Mouse (Mus musculus): ENCODE results near the gene E2f3. TPM values are rescaled to one million over a fixed set of nuclear protein-coding genes. Genes with fewer than 3 reads are reported as not detected.

E2f3 gene
- polyA plus RNA-seq, 1 experiment from 2014 or later, result 19.0 TPM

DNA sequence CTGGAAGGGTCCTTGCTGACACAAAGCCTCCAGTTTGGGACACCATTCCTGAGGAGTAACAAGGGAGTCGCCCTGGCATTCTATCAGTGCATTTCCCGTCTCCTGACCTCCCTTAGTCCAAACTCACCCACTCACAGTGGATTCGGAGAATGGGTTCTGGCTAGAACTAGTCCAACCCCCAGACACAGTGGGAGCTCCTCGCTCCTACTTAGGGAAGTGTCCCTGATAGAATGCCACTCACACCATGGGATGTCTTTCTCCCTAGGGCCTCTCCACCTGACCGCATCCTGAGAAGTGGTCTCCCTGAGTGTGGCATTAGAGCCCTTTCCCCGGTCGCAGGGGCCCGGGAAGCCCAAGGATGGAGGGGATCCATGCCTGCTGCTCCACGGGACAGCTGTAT is 77.4 kb downstream of the E2f3 start:
- peaks cover 39% of the 10 kb centered on the region for H3K36me3 ChIP-seq (ENCODE audit: control insufficient read depth, insufficient read depth, low read length)
- no peak overlapping the region for H3K27ac ChIP-seq (replicated peaks; ENCODE audit: low read depth, low read length)
- H3K9me3 ChIP-seq (ENCODE audit: control insufficient read depth, low read length), result no peaks in the 10 kb centered on the region; the same call in 1 of the 2 replicates
- no peaks in the 10 kb centered on the region for H3K27me3 ChIP-seq (ENCODE audit: control insufficient read depth, insufficient read depth, low read length)
- H3K4me2 ChIP-seq (ENCODE audit: low read depth, severe bottlenecking), result no peak overlapping the region
- ATAC-seq (ENCODE audit: insufficient number of reproducible peaks, low FRiP score, low TSS enrichment, low read depth) (no peak), DNase-seq (ENCODE audit: low spot score) (no peak)
- no peak overlapping the region for H3K9ac ChIP-seq (ENCODE audit: low read length)
- no peaks in the 10 kb centered on the region for H3K4me1 ChIP-seq (ENCODE audit: control insufficient read depth, insufficient read depth, low read length)
- WGBS, result 97% methylated on average over 9 of the region's 9 CpGs
- no peak overlapping the region for H3K4me3 ChIP-seq (ENCODE audit: low read depth, low read length)

DNA sequence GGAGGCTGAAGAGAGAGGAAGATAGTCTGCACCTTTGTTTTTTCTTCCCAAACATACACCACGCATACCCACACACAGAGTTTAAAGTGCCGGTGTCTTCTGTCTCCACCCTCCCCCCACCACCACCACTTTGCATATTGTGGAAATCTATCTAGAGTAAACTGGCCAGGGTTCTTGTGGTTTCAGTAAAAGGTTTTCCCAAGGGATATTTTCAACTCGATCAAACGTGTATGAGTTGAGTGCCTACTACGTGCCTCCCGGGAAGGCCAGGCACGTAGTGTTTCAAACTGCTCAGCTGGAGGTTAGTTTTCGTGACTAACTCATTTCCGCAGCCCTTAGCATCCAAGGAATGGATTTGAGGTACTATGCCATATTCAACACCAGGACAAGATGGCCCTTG is 77.9 kb downstream of the E2f3 start:
- H3K9me3 ChIP-seq (ENCODE audit: control insufficient read depth, low read length), result no peaks in the 10 kb centered on the region; the same call in 1 of the 2 replicates
- no peak overlapping the region for H3K27ac ChIP-seq (replicated peaks; ENCODE audit: low read depth, low read length)
- DNase-seq (ENCODE audit: low spot score) (no peak), ATAC-seq (ENCODE audit: insufficient number of reproducible peaks, low FRiP score, low TSS enrichment, low read depth) (no peak)
- H3K36me3 ChIP-seq (ENCODE audit: control insufficient read depth, insufficient read depth, low read length), result peaks cover 39% of the 10 kb centered on the region
- H3K4me1 ChIP-seq (ENCODE audit: control insufficient read depth, insufficient read depth, low read length), result no peaks in the 10 kb centered on the region
- H3K9ac ChIP-seq (ENCODE audit: low read length), result no peak overlapping the region
- no peaks in the 10 kb centered on the region for H3K27me3 ChIP-seq (ENCODE audit: control insufficient read depth, insufficient read depth, low read length)
- no peak overlapping the region for H3K4me3 ChIP-seq (ENCODE audit: low read depth, low read length)
- 98% methylated on average over 9 of the region's 9 CpGs for WGBS
- no peak overlapping the region for H3K4me2 ChIP-seq (ENCODE audit: low read depth, severe bottlenecking)

DNA sequence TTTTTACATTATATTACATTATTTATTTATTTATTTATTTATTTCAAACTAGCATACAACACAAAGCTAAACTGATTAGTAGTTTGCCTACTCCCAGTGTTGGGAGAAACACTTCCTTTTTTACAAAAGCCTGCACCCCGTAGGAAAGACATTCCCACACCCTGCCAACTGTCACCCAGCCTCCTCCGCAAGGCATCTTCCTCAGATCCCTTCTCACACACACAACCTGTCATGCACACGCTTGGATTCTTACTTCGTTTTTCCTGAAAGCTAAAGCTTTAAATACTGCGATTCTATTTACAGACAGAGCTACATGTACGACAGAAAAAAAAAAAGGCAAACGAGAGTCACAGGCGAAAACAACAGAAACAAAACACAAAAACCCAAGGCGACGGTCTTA is 79.1 kb downstream of the E2f3 start:
- WGBS, result 95% methylated on average over 10 of the region's 10 CpGs

DNA sequence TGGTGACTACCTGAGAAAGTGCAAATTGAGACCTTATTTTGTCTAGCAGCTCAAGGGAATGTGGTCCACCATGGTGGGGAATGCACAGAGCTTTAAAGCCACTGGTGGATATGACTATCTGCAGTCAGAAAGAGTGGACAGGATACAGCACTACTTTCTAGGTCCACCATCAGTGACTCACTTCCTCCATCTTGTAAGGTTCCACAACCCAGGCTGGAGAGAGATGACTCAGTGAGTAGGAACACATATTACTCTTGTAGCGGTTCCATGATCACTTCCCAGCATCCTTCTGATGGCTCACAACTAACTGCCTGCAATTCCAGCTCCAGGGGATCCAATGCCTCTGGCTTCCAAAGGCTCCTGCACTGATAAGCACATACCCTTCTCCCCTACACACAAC is 82.5 kb downstream of the E2f3 start:
- Histone ChIP-seq H3K36me3 (ENCODE audit: control insufficient read depth, insufficient read depth, low read length) (peaks cover 14% of the 10 kb centered on the region), H3K4me1 (ENCODE audit: control insufficient read depth, insufficient read depth, low read length) (no peaks in the 10 kb centered on the region), H3K4me2 (ENCODE audit: low read depth, severe bottlenecking) (no peak overlapping the region), H3K9ac (ENCODE audit: low read length) (no peak overlapping the region), H3K9me3 (ENCODE audit: control insufficient read depth, low read length) (no peaks in the 10 kb centered on the region; the same call in 1 of the 2 replicates), H3K27me3 (ENCODE audit: control insufficient read depth, insufficient read depth, low read length) (no peaks in the 10 kb centered on the region), H3K27ac (replicated peaks; ENCODE audit: low read depth, low read length) (no peak overlapping the region), H3K4me3 (ENCODE audit: low read depth, low read length) (no peak overlapping the region)
- 97% methylated on average over 1 of the region's 1 CpGs for WGBS
- no peak for DNase-seq (ENCODE audit: low spot score)
- ATAC-seq (ENCODE audit: insufficient number of reproducible peaks, low FRiP score, low TSS enrichment, low read depth), result no peak

More for the DNA sequence above, 79.1 kb downstream of the E2f3 start:
- Histone ChIP-seq H3K36me3 (ENCODE audit: control insufficient read depth, insufficient read depth, low read length) (peaks cover 35% of the 10 kb centered on the region), H3K27me3 (ENCODE audit: control insufficient read depth, insufficient read depth, low read length) (no peaks in the 10 kb centered on the region), H3K27ac (replicated peaks; ENCODE audit: low read depth, low read length) (no peak overlapping the region), H3K4me1 (ENCODE audit: control insufficient read depth, insufficient read depth, low read length) (no peaks in the 10 kb centered on the region), H3K4me3 (ENCODE audit: low read depth, low read length) (no peak overlapping the region), H3K9me3 (ENCODE audit: control insufficient read depth, low read length) (no peaks in the 10 kb centered on the region; the same call in 1 of the 2 replicates), H3K4me2 (ENCODE audit: low read depth, severe bottlenecking) (no peak overlapping the region), H3K9ac (ENCODE audit: low read length) (no peak overlapping the region)
- DNase-seq (ENCODE audit: low spot score) (no peak), ATAC-seq (ENCODE audit: insufficient number of reproducible peaks, low FRiP score, low TSS enrichment, low read depth) (no peak)

DNA sequence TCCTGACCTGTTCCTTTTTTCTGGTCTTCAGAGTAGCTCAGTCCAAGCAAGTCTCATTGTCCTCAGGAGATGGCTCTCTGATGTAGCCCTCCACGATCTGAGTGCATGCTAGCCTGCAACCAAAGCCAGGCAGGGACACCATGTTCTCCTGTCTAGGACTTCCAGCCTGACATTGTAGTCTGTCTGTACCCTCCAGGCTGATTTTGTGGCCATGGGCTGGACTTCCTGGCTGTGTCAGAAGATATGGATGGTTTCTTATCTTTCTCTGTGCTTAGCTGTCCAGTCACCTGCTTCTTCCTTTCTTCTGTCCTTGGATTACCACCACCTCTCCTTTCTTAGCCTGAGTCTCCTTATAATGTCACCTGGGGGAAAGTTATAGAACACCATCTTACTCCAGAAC is 83.2 kb downstream of the E2f3 start:
- DNase-seq (ENCODE audit: low spot score), result no peak

DNA sequence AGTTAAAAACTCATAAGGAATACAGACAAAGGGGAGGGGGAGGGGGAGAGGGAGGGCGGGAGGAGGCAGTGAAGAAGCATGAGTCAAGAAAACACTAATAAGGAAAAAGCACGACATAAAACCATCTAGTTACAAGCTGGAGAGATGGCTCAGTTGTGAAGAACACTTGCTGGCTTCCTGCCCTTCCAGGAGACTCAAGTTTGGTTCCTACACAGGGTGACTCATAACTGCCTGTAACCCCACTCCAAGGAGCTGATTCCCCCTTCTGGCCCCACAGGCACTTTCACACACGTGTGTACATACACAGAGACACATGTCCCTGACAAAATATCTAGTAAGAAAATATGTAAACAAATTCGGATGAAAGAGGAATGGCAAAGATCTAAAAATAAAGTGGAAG is 84.2 kb downstream of the E2f3 start:
- Histone ChIP-seq H3K9ac (ENCODE audit: low read length) (no peak overlapping the region), H3K36me3 (ENCODE audit: control insufficient read depth, insufficient read depth, low read length) (peaks cover 4% of the 10 kb centered on the region; the same call in 1 of the 2 replicates), H3K4me3 (ENCODE audit: low read depth, low read length) (no peak overlapping the region), H3K27me3 (ENCODE audit: control insufficient read depth, insufficient read depth, low read length) (no peaks in the 10 kb centered on the region), H3K4me1 (ENCODE audit: control insufficient read depth, insufficient read depth, low read length) (no peaks in the 10 kb centered on the region), H3K4me2 (ENCODE audit: low read depth, severe bottlenecking) (no peak overlapping the region), H3K27ac (replicated peaks; ENCODE audit: low read depth, low read length) (no peak overlapping the region), H3K9me3 (ENCODE audit: control insufficient read depth, low read length) (no peaks in the 10 kb centered on the region; the same call in 1 of the 2 replicates)
- 76% methylated on average over 4 of the region's 4 CpGs for WGBS
- DNase-seq (ENCODE audit: low spot score), result no peak
- no peak for ATAC-seq (ENCODE audit: insufficient number of reproducible peaks, low FRiP score, low TSS enrichment, low read depth)

More for the DNA sequence above, 83.2 kb downstream of the E2f3 start:
- no peak for ATAC-seq (ENCODE audit: insufficient number of reproducible peaks, low FRiP score, low TSS enrichment, low read depth)
- WGBS, result 88% methylated on average over 1 of the region's 1 CpGs
- Histone ChIP-seq H3K36me3 (ENCODE audit: control insufficient read depth, insufficient read depth, low read length) (peaks cover 8% of the 10 kb centered on the region; the same call in 1 of the 2 replicates), H3K4me2 (ENCODE audit: low read depth, severe bottlenecking) (no peak overlapping the region), H3K4me3 (ENCODE audit: low read depth, low read length) (no peak overlapping the region), H3K27ac (replicated peaks; ENCODE audit: low read depth, low read length) (no peak overlapping the region), H3K9me3 (ENCODE audit: control insufficient read depth, low read length) (no peaks in the 10 kb centered on the region; the same call in 1 of the 2 replicates), H3K27me3 (ENCODE audit: control insufficient read depth, insufficient read depth, low read length) (no peaks in the 10 kb centered on the region), H3K4me1 (ENCODE audit: control insufficient read depth, insufficient read depth, low read length) (no peaks in the 10 kb centered on the region), H3K9ac (ENCODE audit: low read length) (no peak overlapping the region)

DNA sequence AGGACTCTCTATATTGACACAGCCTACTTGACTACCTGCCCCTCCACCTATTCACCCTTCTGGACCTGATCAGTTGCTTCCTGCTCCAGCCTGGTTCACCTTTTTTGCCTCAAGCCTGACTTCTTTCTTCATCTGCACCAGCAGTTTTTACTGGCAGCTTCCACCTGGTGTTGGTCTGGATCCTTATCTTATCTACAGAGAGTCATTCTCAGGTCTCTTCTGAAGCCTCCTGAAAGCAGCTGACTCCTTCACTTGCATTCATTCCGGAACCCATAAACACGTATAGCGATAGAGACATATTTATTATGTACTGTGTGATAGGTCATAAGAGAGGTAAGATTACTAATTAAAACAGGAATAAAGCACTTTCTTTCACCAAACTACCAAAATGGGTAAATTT is 119.1 kb downstream of the E2f3 start:
- H3K4me1 ChIP-seq (ENCODE audit: control insufficient read depth, insufficient read depth, low read length), result no peaks in the 10 kb centered on the region
- H3K4me3 ChIP-seq (ENCODE audit: low read depth, low read length), result no peak overlapping the region
- 89% methylated on average over 3 of the region's 3 CpGs for WGBS
- H3K4me2 ChIP-seq (ENCODE audit: low read depth, severe bottlenecking), result no peak overlapping the region
- no peaks in the 10 kb centered on the region for H3K36me3 ChIP-seq (ENCODE audit: control insufficient read depth, insufficient read depth, low read length)
- ATAC-seq (ENCODE audit: insufficient number of reproducible peaks, low FRiP score, low TSS enrichment, low read depth), result no peak
- no peak overlapping the region for H3K9ac ChIP-seq (ENCODE audit: low read length)
- H3K27me3 ChIP-seq (ENCODE audit: control insufficient read depth, insufficient read depth, low read length), result no peaks in the 10 kb centered on the region
- no peak overlapping the region for H3K27ac ChIP-seq (replicated peaks; ENCODE audit: low read depth, low read length)
- H3K9me3 ChIP-seq (ENCODE audit: control insufficient read depth, low read length), result no peaks in the 10 kb centered on the region
- no peak for DNase-seq (ENCODE audit: low spot score)

DNA sequence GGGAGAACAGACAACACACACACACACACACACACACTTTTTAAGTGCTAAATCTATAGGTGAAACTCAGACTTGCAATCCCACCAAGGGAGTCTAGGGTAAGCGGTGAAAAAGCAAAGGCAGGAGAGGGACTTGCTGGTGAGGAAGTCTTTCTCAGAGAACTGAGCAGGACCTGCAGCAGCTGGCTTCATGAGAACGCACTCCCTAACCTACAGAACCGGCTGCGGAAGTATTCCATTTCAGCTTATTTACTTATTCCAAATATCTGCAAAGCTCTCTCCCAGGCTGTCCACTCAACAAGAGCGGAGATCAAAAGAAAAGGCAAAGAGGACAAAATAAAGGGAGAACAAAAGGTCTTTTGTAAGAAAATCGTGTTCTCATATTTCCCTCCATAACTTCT is 121.5 kb downstream of the E2f3 start:
- H3K36me3 ChIP-seq (ENCODE audit: control insufficient read depth, insufficient read depth, low read length), result no peaks in the 10 kb centered on the region
- H3K4me1 ChIP-seq (ENCODE audit: control insufficient read depth, insufficient read depth, low read length), result no peaks in the 10 kb centered on the region
- ATAC-seq (ENCODE audit: insufficient number of reproducible peaks, low FRiP score, low TSS enrichment, low read depth), result no peak
- H3K9ac ChIP-seq (ENCODE audit: low read length), result no peak overlapping the region
- H3K27ac ChIP-seq (replicated peaks; ENCODE audit: low read depth, low read length), result no peak overlapping the region
- no peak overlapping the region for H3K4me2 ChIP-seq (ENCODE audit: low read depth, severe bottlenecking)
- H3K27me3 ChIP-seq (ENCODE audit: control insufficient read depth, insufficient read depth, low read length), result no peaks in the 10 kb centered on the region
- H3K4me3 ChIP-seq (ENCODE audit: low read depth, low read length), result no peak overlapping the region
- DNase-seq (ENCODE audit: low spot score), result no peak
- 76% methylated on average over 6 of the region's 6 CpGs for WGBS
- H3K9me3 ChIP-seq (ENCODE audit: control insufficient read depth, low read length), result no peaks in the 10 kb centered on the region

DNA sequence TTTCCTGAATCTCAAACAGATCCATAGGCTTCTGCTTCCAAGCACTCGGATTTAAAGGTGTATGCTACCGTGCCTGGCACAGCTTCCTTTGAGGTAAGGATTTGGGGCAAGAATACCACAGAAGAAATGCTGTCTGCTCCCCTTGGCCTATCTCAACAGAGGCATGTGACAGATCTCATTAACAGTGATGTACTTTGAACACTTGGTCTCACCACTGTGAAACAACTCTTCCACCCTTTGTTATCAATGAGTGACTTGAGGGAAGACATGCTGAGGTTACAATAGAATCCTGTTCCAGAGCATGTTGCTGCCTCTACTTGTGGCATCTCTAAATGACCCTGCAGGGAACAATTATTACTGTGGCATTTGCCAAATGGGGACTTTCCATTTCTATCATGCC is 125.8 kb downstream of the E2f3 start:
- Histone ChIP-seq H3K4me2 (ENCODE audit: low read depth, severe bottlenecking) (no peak overlapping the region), H3K36me3 (ENCODE audit: control insufficient read depth, insufficient read depth, low read length) (no peaks in the 10 kb centered on the region), H3K4me3 (ENCODE audit: low read depth, low read length) (no peak overlapping the region), H3K27me3 (ENCODE audit: control insufficient read depth, insufficient read depth, low read length) (no peaks in the 10 kb centered on the region), H3K9me3 (ENCODE audit: control insufficient read depth, low read length) (no peaks in the 10 kb centered on the region), H3K9ac (ENCODE audit: low read length) (no peak overlapping the region), H3K27ac (replicated peaks; ENCODE audit: low read depth, low read length) (no peak overlapping the region), H3K4me1 (ENCODE audit: control insufficient read depth, insufficient read depth, low read length) (no peaks in the 10 kb centered on the region)
- 75% methylated on average over 2 of the region's 2 CpGs for WGBS
- ATAC-seq (ENCODE audit: insufficient number of reproducible peaks, low FRiP score, low TSS enrichment, low read depth) (no peak), DNase-seq (ENCODE audit: low spot score) (no peak)

Measured in limb, embryonic 11.5 days (tissue).